Mouse (Mus musculus) E14TG2a.4 (cell line): ENCODE measurements around the gene Timm29.

ENCODE experiments used
- CTCF ChIP-seq: conservative IDR thresholded peaks from 2 replicates; pipeline ENCODE4 v1.5.1; 2014; ENCODE audit warnings: low read length
- NANOG ChIP-seq: IDR thresholded peaks from 2 replicates; pipeline ENCODE4 v1.6.1; 2014; ENCODE audit warnings: borderline replicate concordance, low read length, mixed read lengths
- POU5F1 ChIP-seq: IDR thresholded peaks from 2 replicates; pipeline ENCODE4 v1.6.1; 2014; ENCODE audit warnings: low read length, borderline replicate concordance

- TF ChIP-seq CTCF (no peak), NANOG (no peak), POU5F1 (no peak)
These were observed 47.1 kb upstream of the Timm29 start for GRCm38 (mm10) chr9:21545351-21545915.
